Mouse (Mus musculus): Measurements from ENCODE around the gene Rora.

- TF ChIP-seq CTCF (IDR thresholded peaks at IDR 0.05; ENCODE audit: low read depth, low read length) (no peak), POLR2A (IDR thresholded peaks at IDR 0.05; ENCODE audit: extremely low read depth, insufficient read depth, low read length) (no peak)
These were observed 166.4 kb downstream of the Rora start for GRCm38 (mm10) chr9:68820036-68820435.
